1 mouse cellular context compared by ENCODE assay signal in genomic region chr10:40124570-40124969, GRCm38 (mm10).
TF ChIP-seq lines count a peak whose summit lies in the region.

No protein-coding gene starts in this region.

TF ChIP-seq in MEL, 35 proteins besides CTCF, POLR2A, EP300 and RAD21 (continued from another document):
- TF ChIP-seq POLR2AphosphoS5 (IDR thresholded peaks at IDR 0.05; ENCODE audit: borderline replicate concordance, low read depth, low read length) = no peak
- TF ChIP-seq ETS1 (IDR thresholded peaks at IDR 0.05; ENCODE audit: low read depth, low read length) = peak; percentile 96
- no peak for TF ChIP-seq E2F4 (IDR thresholded peaks at IDR 0.05; ENCODE audit: borderline replicate concordance, low read depth, low read length)
- no peak; the same call in 1 of the 2 replicates for TF ChIP-seq MYC (IDR thresholded peaks at IDR 0.05; ENCODE audit: low read depth, low read length)
- TF ChIP-seq MAFK (IDR thresholded peaks at IDR 0.05; ENCODE audit: borderline replicate concordance, low read depth, low read length) = peak; percentile 65
- no peak; the same call in 1 of the 2 replicates for TF ChIP-seq BHLHE40 (IDR thresholded peaks at IDR 0.05; ENCODE audit: borderline replicate concordance, low read depth, low read length)
- no peak for TF ChIP-seq MAZ (IDR thresholded peaks at IDR 0.05; ENCODE audit: low read depth, low read length)
- peak; percentile 10; the same call in 1 of the 2 replicates for TF ChIP-seq MYB (IDR thresholded peaks at IDR 0.05; ENCODE audit: low read depth, low read length)
- 0 out of 2 replicates have a peak, but pooled peaks have one; percentile 1 for TF ChIP-seq ZC3H11A (IDR thresholded peaks at IDR 0.05; ENCODE audit: low read depth, low read length)
- TF ChIP-seq CHD1 (IDR thresholded peaks at IDR 0.05; ENCODE audit: low read depth, low read length) = 0 out of 2 replicates have a peak, but pooled peaks have one; percentile 84
- TF ChIP-seq JUND (IDR thresholded peaks at IDR 0.05; ENCODE audit: low read depth, low read length) = no peak
- peak; percentile 81 for TF ChIP-seq GATA1 (IDR thresholded peaks at IDR 0.05; ENCODE audit: low read depth, low read length)
- no peak for TF ChIP-seq TAL1 (IDR thresholded peaks at IDR 0.05; ENCODE audit: low read length)
- TF ChIP-seq RCOR1 (IDR thresholded peaks at IDR 0.05; ENCODE audit: low read depth, low read length) = peak; percentile 68
- TF ChIP-seq USF2 (IDR thresholded peaks at IDR 0.05; ENCODE audit: borderline replicate concordance in 1 of 2, insufficient read depth in 1 of 2, low read depth in 1 of 2, low read length in 2 of 2) = no peak
- no peak for TF ChIP-seq ELF1 (IDR thresholded peaks at IDR 0.05; ENCODE audit: low read depth, low read length)
- no peak; the same call in 1 of the 2 replicates for TF ChIP-seq SIN3A (IDR thresholded peaks at IDR 0.05; ENCODE audit: low read length)
- no peak for TF ChIP-seq NRF1 (IDR thresholded peaks at IDR 0.05; ENCODE audit: insufficient read depth, low read depth, low read length, poor library complexity, severe bottlenecking)
- TF ChIP-seq ZNF384 (IDR thresholded peaks at IDR 0.05; ENCODE audit: low read depth, low read length) = peak; percentile 88
- TF ChIP-seq HCFC1 (IDR thresholded peaks at IDR 0.05; ENCODE audit: low read depth, low read length) = 0 out of 2 replicates have a peak, but pooled peaks have one; percentile 12
- no peak for TF ChIP-seq SMC3 (IDR thresholded peaks at IDR 0.05; ENCODE audit: low read depth, low read length)
- TF ChIP-seq MXI1 (IDR thresholded peaks at IDR 0.05; ENCODE audit: low read depth, low read length) = no peak
- TF ChIP-seq GABPA (IDR thresholded peaks at IDR 0.05; ENCODE audit: low read depth, low read length) = no peak
- no peak; the same call in 1 of the 2 replicates for TF ChIP-seq ZKSCAN1 (IDR thresholded peaks at IDR 0.05; ENCODE audit: low read depth, low read length)
